Mouse (Mus musculus): ENCODE data around the gene Rarres1.

Gene Rarres1

GRCm38 (mm10) chr3:67515274-67515801 lies at the start of gene Rarres1:
Gene Rarres1, minus strand, starts transcription at chr3:67515523.
- no peak for DNase-seq (ENCODE audit: low spot score)

DNA sequence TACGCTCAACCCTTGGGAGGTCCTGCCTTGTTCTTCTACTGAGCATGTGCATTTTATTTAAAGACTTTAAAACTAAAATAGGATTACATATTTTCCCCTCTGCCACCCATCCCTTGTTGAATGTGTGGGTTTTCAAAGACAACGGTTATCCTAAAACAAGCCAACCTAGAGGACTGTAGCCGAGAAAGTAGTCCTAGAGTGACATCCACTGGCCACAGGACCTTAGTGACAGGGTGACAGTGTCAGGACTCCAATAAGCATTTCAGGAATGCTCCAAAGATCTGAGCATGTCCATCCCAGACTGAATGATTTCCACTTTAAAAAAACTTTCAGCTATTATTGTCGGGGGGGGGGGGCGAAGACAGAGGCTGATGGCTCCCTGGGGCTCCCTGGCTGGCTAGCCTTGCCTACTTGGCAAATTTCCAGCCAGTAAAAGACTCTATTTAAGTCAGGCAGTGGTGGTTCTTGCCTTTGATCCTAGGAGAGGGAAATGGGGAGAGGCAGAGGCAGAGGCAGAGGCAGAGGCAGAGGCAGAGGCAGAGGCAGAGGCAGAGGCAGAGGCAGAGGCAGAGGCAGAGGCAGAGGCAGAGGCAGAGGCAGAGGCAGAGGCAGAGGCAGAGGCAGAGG lies 49.5 kb upstream of the Rarres1 start:
- no peak for DNase-seq (ENCODE audit: low spot score)

DNA sequence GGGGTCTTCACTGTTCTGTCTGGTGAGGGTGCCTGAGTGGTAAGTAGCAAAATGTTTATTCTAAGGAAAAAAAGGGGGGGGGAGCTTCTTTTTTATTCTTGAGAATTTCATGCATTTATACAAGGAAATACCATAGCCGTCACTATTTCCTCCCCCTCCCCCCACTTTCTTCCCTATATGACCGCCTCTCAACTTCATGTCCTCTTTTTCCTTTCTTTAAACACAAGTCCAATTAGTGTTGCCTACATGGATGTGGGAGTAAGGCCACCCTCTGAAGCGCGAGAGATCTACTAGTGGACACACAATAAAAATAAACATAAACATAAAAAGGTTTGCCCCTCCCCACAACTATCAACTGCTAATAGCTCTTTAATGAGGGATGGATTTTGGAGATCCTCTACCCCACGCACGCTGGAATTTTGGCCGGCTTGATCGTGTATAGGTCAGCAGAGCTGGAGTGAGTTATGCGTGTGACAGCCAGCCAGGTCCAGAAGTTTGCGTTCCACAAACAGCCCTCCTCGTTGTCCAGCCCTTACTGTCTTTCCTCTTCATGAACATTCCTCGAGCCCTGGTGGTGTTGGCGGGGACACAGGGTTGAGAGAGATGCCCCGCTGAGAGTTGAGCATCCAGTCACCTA lies 42.5 kb upstream of the Rarres1 start:
- no peak for DNase-seq (ENCODE audit: low spot score)

- no peak for DNase-seq (ENCODE audit: low spot score)
Measured at GRCm38 (mm10) chr3:67557200-67557651, 41.9 kb upstream of the Rarres1 start.

- DNase-seq (ENCODE audit: low spot score), result no peak
Measured at GRCm38 (mm10) chr3:67555211-67555610, 39.9 kb upstream of the Rarres1 start.

GRCm38 (mm10) chr3:67553927-67554448 lies 38.7 kb upstream of the Rarres1 start:
- no peak for DNase-seq (ENCODE audit: low spot score)

DNA sequence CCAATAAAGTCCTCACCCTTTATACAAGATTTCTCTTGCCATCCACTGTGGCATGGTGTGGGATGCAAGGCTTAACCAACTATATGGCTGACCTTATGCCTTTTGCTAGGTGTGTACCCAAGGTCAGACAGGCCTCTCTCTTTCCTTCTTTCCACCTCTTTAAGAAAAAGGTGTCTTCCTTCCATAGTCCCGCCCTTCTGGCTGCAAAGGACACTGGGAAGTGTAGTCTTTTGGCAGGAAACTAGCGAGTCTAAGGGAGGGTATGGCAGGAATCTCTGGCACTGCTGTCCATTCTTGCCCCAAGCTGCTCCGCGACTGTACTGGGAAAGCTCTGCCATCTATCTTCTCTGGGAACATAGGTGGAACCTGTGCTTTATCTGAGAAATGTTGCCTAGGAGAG lies 38.0 kb upstream of the Rarres1 start:
- DNase-seq (ENCODE audit: low spot score), result no peak

- no peak for DNase-seq (ENCODE audit: low spot score)
Measured at GRCm38 (mm10) chr3:67551193-67551592, 35.9 kb upstream of the Rarres1 start.

- no peak for DNase-seq (ENCODE audit: low spot score)
Measured at GRCm38 (mm10) chr3:67543630-67544029, 28.3 kb upstream of the Rarres1 start.

DNA sequence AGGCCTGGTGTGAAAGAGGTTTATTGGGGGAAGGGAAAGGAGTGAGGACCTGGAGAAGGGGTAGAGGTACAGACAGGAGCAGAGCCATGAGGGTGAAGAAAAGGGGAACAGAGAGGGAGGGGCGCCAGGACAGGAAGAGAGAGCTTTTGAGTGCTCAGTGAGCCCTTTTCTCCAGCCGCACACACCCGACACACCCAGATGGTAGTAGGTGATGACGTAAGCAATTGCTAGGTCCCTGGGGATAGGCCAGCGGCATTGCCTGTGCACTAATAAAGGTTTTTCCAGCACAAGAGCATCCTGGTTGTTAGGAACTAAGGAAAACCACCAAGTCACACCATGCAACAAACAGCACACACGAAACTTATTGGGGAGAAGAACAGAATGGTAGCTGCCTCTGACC lies 9.4 kb upstream of the Rarres1 start:
- DNase-seq (ENCODE audit: low spot score), result no peak

DNA sequence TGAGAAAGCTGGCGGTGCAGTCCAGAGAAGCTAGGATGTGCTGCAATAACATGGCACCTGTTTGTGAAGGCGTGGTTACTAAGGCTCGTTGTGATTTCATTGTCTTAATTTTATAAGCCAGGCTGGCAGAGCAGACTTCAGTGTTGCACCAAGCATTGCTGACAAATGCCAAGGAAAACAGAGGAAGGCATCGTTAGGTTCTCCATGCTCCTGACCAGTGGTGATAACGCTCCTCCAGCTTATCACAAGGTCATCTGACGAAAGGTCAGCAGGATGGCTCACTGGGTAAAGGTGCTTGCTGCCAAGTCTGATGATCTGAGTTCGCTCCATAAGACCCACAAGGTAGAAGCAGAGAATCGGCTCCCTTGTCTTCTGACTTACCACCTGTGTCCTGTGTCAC lies 7.4 kb upstream of the Rarres1 start:
- DNase-seq (ENCODE audit: low spot score), result no peak

DNA sequence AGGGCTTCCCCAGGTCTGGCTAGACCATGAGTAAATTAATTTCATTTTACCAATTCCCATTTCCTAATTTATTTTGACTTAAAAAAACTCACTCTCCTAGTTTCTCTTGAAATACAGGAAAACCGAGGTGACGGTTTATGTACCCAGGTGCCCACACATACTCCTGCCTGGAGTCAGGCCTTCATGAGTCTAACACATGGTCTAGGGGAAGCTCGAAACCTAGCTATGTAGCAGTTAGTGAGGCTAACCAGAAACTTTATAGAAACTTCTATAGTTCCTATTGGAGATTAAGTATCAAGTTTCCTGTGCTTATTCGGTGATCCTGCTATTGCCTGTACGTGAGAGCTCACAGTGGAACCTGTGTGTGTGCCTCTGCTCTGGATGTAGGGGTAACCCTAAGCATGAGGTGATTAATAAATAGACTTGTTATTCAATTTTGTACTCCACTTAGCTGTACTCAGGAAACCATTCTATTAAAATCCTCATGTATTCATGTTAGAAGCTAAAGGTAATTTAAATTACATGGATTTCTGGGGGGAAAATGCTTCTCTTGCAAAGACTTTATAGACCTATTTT lies 5.3 kb upstream of the Rarres1 start:
- DNase-seq (ENCODE audit: low spot score), result no peak

DNA sequence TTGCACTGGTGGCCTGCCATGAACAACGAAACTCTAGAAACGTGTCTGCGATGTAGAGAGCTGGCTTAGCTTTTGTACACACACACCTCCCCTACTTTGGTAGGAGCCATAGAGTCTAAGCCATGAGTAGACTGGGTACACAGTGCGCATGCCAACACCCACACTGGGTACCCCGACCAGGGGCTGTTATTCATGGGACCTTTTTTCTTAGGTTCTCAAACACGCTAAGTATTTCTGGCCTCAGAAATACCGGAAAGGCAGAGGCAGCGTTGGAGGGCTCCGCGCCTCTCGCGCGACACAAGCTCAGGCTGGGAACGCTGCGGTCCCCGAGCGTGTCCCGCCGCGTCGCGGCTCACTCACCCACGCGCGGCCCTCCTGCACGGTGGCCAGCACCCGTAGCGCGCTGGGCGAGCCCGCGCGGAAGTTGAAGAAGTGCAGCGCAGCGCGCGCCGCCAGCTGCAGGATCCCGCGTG lies 486 bp downstream of the Rarres1 start:
- no peak for DNase-seq (ENCODE audit: low spot score)

DNA sequence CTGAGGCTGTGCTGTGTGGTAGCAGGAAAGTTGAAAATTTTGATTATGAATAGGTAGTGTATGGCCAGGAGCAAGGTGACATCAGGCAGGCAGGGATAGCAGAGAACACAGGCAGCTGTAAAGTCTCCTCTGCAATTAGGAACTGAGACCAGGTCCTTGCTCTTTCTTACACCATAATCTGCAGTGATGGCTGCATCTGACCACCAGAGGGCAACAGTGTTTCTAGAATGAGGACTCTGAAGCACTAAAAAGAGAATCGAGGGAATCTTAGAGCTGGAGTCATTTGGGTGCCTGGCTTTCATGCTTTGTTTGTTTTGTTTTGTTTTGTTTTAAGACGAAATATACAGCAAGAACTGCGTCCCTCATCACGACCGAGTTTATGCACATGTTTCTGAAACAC lies 2.5 kb downstream of the Rarres1 start:
- peak; percentile 53 for DNase-seq (ENCODE audit: low spot score)

DNA sequence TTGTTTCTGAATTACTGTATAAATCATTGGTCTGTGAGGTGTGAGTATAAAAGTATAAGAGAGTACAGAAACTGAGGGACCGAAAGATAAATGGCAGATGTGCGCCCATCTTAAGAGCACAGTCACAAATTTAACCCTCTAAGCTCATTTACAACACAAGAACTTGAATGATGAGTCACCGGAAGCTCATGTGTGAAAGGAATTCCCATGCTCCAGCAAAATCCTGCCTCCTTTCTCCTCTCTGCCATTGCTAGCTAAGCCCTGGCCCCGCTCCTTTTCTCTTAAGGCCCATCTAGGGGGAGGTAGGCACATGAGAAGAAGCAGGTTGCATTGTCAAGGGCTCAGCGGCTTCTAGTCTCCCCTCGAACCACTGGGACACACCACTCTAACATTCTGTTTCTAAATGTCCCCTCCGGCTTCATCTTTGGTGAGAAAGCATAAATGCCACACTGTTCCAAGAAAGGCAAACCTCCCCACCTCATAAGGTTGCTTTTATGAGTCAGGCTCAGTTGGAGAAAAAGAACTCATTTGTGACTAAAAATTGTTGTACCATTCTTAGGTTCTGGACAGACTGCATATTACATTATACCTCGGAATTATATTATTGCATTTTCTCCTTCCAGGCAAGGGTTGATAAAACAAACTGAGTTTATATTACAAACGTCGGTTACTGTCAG lies 7.0 kb downstream of the Rarres1 start:
- no peak for DNase-seq (ENCODE audit: low spot score)

DNA sequence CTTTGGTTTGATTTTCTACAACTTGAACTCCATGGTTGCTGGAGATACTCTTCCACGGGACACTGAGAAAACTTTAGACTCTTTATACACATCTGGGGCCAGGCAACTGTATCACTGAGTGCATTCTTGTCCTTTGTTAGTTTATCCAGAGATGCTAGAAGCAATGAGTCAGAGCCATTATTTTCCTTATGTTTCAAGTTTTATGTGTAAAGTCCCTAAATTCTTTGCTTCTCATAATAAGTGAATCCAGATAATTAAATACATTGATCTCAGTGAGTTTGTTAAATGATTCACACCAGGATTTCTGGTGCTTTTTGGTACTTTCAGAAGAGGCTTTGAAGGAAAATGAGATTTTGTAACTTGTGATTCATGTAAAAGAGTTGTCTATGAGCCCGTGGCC lies 10.0 kb downstream of the Rarres1 start:
- no peak for DNase-seq (ENCODE audit: low spot score)

GRCm38 (mm10) chr3:67503878-67504277 lies 11.4 kb downstream of the Rarres1 start:
- DNase-seq (ENCODE audit: low spot score), result no peak

- DNase-seq (ENCODE audit: low spot score), result no peak
Measured at GRCm38 (mm10) chr3:67499406-67499791, 15.9 kb downstream of the Rarres1 start.

DNA sequence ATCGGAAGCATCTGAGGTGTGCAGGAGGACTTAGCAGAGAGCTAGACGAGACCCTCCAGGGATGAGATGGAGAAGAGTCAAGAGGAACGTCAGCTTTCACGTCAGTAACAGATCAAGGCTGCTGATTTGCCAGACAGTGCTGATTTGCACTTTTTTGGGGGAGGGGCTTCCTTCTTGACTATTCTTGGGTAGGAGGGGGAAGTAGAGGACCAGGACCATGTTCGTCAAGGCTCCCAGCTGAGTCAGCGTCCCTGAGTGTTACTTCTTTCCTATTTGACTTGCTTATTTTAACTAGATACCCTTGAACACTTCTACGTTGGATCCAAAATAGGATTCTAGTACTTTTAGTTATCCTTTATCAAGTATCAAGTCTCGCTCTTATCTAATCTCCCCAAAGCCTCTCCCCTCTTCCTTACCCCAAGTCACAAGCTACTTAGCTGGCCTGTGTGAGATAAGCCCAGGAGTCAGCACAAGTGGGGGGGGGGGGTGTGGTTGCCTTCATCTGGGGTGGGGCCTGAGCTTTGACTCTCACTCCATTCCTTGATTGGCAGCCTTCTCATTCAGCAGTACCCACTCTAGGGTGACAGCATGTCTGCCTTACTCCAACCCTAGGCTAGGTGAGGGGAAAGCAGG lies 16.4 kb downstream of the Rarres1 start:
- DNase-seq (ENCODE audit: low spot score), result no peak

DNA sequence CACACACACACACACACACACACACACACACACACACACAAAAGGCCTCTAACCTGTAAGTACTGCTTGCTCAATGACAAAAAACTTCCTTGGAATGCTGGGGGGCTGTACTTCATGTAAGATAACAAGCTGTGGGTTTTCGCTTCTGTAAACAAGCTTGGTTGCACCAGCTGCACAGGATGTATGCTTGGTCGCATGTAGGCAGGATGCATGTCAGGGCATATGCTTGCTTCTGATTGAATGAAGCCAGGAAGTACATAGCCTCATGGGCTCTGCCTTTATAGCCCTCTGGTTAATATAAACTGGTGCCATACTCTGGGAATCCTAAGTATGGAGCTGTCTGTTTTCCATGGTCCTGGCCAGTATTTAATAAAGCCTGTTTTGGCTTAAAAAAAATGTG lies 17.3 kb downstream of the Rarres1 start:
- no peak for DNase-seq (ENCODE audit: low spot score)

GRCm38 (mm10) chr3:67496310-67496709 lies 19.0 kb downstream of the Rarres1 start:
- DNase-seq (ENCODE audit: low spot score), result no peak

DNA sequence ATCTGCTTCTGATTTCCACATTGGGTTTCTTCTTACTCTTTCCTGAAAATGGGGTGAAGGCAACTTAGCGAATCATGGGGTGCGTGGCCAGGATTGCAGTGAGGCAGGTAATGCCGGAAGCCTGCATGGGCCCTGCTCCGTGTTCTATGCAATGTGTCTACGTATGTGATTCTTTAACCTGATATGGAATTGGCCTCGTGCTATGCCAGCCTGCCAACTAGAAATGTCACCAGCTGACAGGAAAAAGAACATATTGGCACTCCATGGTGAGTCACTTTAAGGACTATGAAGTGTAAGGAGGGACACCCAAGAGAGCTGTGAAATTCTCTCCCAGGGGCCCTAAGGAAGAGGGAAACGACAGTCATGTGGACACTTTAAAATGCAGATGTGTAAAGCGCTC lies 22.2 kb downstream of the Rarres1 start:
- DNase-seq (ENCODE audit: low spot score), result no peak

Measured in c-Kit-positive CD71-positive TER-119-positive erythroid progenitor cells, embryonic 14.5 days (primary cell).